Mouse (Mus musculus): ENCODE measurements at regions not wholly inside any gene's neighbourhood (a gene's known extent, or its start where the extent isn't known, plus 50 kb on each side); places are given as distances from the start of the nearest gene placed in this dataset.

DNA sequence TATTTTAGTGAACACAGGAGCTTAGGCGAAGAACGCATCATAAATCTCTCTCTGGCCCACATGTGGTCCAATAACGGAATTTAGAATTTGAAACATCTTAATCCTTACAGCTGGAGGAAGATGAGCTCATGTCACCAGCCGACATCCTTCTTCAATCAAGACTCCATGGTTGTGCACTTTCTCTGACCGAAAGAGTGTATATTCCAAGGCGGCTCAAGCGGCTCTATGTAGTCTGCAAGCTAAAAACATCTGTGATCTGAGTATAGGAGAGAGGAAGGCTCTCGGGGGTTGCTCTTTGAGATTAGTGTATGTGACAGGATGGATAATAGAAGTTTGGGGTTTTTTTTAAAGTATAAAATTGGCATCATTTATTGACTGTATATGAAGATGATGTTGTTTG, 689.9 kb upstream of the Sox9 start:
- no peaks in the 10 kb centered on the region for H3K79me2 ChIP-seq (ENCODE audit: control insufficient read depth, insufficient read depth, low read length)
- no peaks in the 10 kb centered on the region for H3K36me3 ChIP-seq (ENCODE audit: control insufficient read depth, insufficient read depth, low read length)
- H3K4me1 ChIP-seq (ENCODE audit: control insufficient read depth, insufficient read depth, low read length), result no peaks in the 10 kb centered on the region
- no peak overlapping the region for H3K4me3 ChIP-seq (ENCODE audit: insufficient read depth, low read depth, low read length)
- TF ChIP-seq CTCF (IDR thresholded peaks at IDR 0.05; ENCODE audit: low read depth, low read length) (no peak), POLR2A (IDR thresholded peaks at IDR 0.05; ENCODE audit: extremely low read depth, insufficient read depth, low read length) (no peak)
- WGBS, result 93% methylated on average over 8 of the region's 8 CpGs
- no peak overlapping the region for H3K9ac ChIP-seq (ENCODE audit: low read depth, low read length)
- H3K27ac ChIP-seq (replicated peaks; ENCODE audit: insufficient read depth, low read depth, low read length), result no peak overlapping the region
- no peaks in the 10 kb centered on the region for H3K27me3 ChIP-seq (ENCODE audit: control insufficient read depth, insufficient read depth, low read length)
- no peak for DNase-seq (ENCODE audit: extremely low read depth, low read depth, low spot score)

DNA sequence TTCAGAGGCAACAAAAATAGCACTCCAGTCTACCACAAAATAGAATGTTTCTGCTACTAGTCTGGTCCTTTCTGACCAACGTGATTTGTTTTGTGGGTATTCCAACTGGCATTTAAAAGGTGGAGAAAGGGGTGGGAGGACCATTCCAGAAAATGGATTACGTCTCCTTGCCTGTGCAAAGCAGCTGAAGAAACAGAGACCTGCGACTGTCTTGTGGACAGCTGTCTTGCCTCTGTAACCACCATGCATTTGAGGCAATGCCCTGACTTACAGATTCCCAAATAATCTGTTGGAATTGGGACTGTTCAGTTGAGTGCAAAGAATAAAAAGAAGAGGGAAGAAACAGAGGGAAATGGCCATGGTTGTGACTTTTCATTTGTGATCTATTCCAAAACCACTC, 687.0 kb upstream of the Sox9 start:
- Histone ChIP-seq H3K9ac (ENCODE audit: low read depth, low read length) (no peak overlapping the region), H3K4me1 (ENCODE audit: control insufficient read depth, insufficient read depth, low read length) (no peaks in the 10 kb centered on the region), H3K36me3 (ENCODE audit: control insufficient read depth, insufficient read depth, low read length) (no peaks in the 10 kb centered on the region), H3K27me3 (ENCODE audit: control insufficient read depth, insufficient read depth, low read length) (no peaks in the 10 kb centered on the region), H3K4me3 (ENCODE audit: insufficient read depth, low read depth, low read length) (no peak overlapping the region), H3K27ac (replicated peaks; ENCODE audit: insufficient read depth, low read depth, low read length) (no peak overlapping the region), H3K79me2 (ENCODE audit: control insufficient read depth, insufficient read depth, low read length) (no peaks in the 10 kb centered on the region)
- WGBS, result 71% methylated on average over 3 of the region's 3 CpGs
- DNase-seq (ENCODE audit: extremely low read depth, low read depth, low spot score), result no peak
- TF ChIP-seq POLR2A (IDR thresholded peaks at IDR 0.05; ENCODE audit: extremely low read depth, insufficient read depth, low read length), result no peak
- TF ChIP-seq CTCF (IDR thresholded peaks at IDR 0.05; ENCODE audit: low read depth, low read length), result no peak

GRCm38 (mm10) chr11:112098161-112098560, 683.9 kb upstream of the Sox9 start:
- no peaks in the 10 kb centered on the region for H3K27me3 ChIP-seq (ENCODE audit: control insufficient read depth, insufficient read depth, low read length)
- H3K4me1 ChIP-seq (ENCODE audit: control insufficient read depth, insufficient read depth, low read length), result no peaks in the 10 kb centered on the region
- H3K36me3 ChIP-seq (ENCODE audit: control insufficient read depth, insufficient read depth, low read length), result no peaks in the 10 kb centered on the region
- H3K27ac ChIP-seq (replicated peaks; ENCODE audit: insufficient read depth, low read depth, low read length), result no peak overlapping the region
- TF ChIP-seq POLR2A (IDR thresholded peaks at IDR 0.05; ENCODE audit: extremely low read depth, insufficient read depth, low read length) (no peak), CTCF (IDR thresholded peaks at IDR 0.05; ENCODE audit: low read depth, low read length) (no peak)
- no peaks in the 10 kb centered on the region for H3K79me2 ChIP-seq (ENCODE audit: control insufficient read depth, insufficient read depth, low read length)
- H3K9ac ChIP-seq (ENCODE audit: low read depth, low read length), result no peak overlapping the region
- no peak for DNase-seq (ENCODE audit: extremely low read depth, low read depth, low spot score)
- no peak overlapping the region for H3K4me3 ChIP-seq (ENCODE audit: insufficient read depth, low read depth, low read length)
- 85% methylated on average over 1 of the region's 1 CpGs for WGBS

- H3K36me3 ChIP-seq (ENCODE audit: control insufficient read depth, insufficient read depth, low read length), result no peaks in the 10 kb centered on the region
- peak; percentile 29 for DNase-seq (ENCODE audit: extremely low read depth, low read depth, low spot score)
- peak; percentile 39 for TF ChIP-seq CTCF (IDR thresholded peaks at IDR 0.05; ENCODE audit: low read depth, low read length)
- TF ChIP-seq POLR2A (IDR thresholded peaks at IDR 0.05; ENCODE audit: extremely low read depth, insufficient read depth, low read length), result no peak
- no peak overlapping the region for H3K9ac ChIP-seq (ENCODE audit: low read depth, low read length)
- no peak overlapping the region for H3K4me3 ChIP-seq (ENCODE audit: insufficient read depth, low read depth, low read length)
- 44% methylated on average over 2 of the region's 2 CpGs for WGBS
- no peak overlapping the region for H3K27ac ChIP-seq (replicated peaks; ENCODE audit: insufficient read depth, low read depth, low read length)
- H3K27me3 ChIP-seq (ENCODE audit: control insufficient read depth, insufficient read depth, low read length), result no peaks in the 10 kb centered on the region
- H3K4me1 ChIP-seq (ENCODE audit: control insufficient read depth, insufficient read depth, low read length), result no peaks in the 10 kb centered on the region
- H3K79me2 ChIP-seq (ENCODE audit: control insufficient read depth, insufficient read depth, low read length), result no peaks in the 10 kb centered on the region
Observed at GRCm38 (mm10) chr11:112103252-112103651, 678.8 kb upstream of the Sox9 start.

- 75% methylated on average over 4 of the region's 4 CpGs for WGBS
- Histone ChIP-seq H3K4me3 (ENCODE audit: insufficient read depth, low read depth, low read length) (no peak overlapping the region), H3K4me1 (ENCODE audit: control insufficient read depth, insufficient read depth, low read length) (no peaks in the 10 kb centered on the region), H3K27ac (replicated peaks; ENCODE audit: insufficient read depth, low read depth, low read length) (no peak overlapping the region), H3K9ac (ENCODE audit: low read depth, low read length) (no peak overlapping the region), H3K27me3 (ENCODE audit: control insufficient read depth, insufficient read depth, low read length) (no peaks in the 10 kb centered on the region), H3K36me3 (ENCODE audit: control insufficient read depth, insufficient read depth, low read length) (no peaks in the 10 kb centered on the region), H3K79me2 (ENCODE audit: control insufficient read depth, insufficient read depth, low read length) (no peaks in the 10 kb centered on the region)
- TF ChIP-seq CTCF (IDR thresholded peaks at IDR 0.05; ENCODE audit: low read depth, low read length), result no peak
- no peak for TF ChIP-seq POLR2A (IDR thresholded peaks at IDR 0.05; ENCODE audit: extremely low read depth, insufficient read depth, low read length)
- DNase-seq (ENCODE audit: extremely low read depth, low read depth, low spot score), result no peak
Observed at GRCm38 (mm10) chr11:112106891-112107290, 675.1 kb upstream of the Sox9 start.

DNA sequence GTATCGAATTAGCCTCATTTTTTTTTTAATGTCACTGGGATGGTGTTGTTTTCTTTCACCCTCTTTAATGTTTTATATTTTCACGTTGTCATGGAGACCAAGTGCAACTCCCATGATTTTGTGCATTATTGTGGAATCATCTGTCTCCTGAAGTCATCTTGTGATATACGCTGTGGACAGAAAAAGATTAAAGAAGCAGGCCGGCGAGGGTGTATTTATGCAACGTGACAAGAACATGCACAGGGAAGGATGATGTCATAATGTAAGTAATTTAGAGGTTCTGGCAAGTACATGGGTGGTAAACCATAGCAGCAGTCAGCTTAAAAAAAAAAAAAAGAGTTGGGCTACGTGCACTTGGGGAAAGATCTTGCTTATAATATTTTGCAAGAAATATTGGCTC, 674.7 kb upstream of the Sox9 start:
- no peak overlapping the region for H3K9ac ChIP-seq (ENCODE audit: low read depth, low read length)

More for the DNA sequence above, 674.7 kb upstream of the Sox9 start:
- no peaks in the 10 kb centered on the region for H3K79me2 ChIP-seq (ENCODE audit: control insufficient read depth, insufficient read depth, low read length)
- H3K27me3 ChIP-seq (ENCODE audit: control insufficient read depth, insufficient read depth, low read length), result no peaks in the 10 kb centered on the region
- no peaks in the 10 kb centered on the region for H3K36me3 ChIP-seq (ENCODE audit: control insufficient read depth, insufficient read depth, low read length)
- H3K27ac ChIP-seq (replicated peaks; ENCODE audit: insufficient read depth, low read depth, low read length), result no peak overlapping the region
- no peaks in the 10 kb centered on the region for H3K4me1 ChIP-seq (ENCODE audit: control insufficient read depth, insufficient read depth, low read length)
- DNase-seq (ENCODE audit: extremely low read depth, low read depth, low spot score), result no peak
- TF ChIP-seq CTCF (IDR thresholded peaks at IDR 0.05; ENCODE audit: low read depth, low read length) (no peak), POLR2A (IDR thresholded peaks at IDR 0.05; ENCODE audit: extremely low read depth, insufficient read depth, low read length) (no peak)
- H3K4me3 ChIP-seq (ENCODE audit: insufficient read depth, low read depth, low read length), result no peak overlapping the region
- 73% methylated on average over 7 of the region's 7 CpGs for WGBS
